Mouse (Mus musculus) neural tube, embryonic 10.5 days (tissue): ENCODE data around the gene Erp27.
"Not testable (repeated sequence)": the region's sequence is repeated elsewhere in the genome, so short reads cannot be mapped to it uniquely, and the experiment has no call there.

Experiments
- DNase-seq: peaks from one replicate; pipeline ENCODE4 v3.0.0-alpha.2; 2017; ENCODE audit warnings: low spot score; ENCODE audit errors: extremely low spot score

Erp27 gene

GRCm38 (mm10) chr6:136922080-136922479 is at the start of gene Erp27:
Gene Erp27, minus strand, starts transcription at chr6:136922180.
- no peak for DNase-seq

- DNase-seq: not testable (repeated sequence)
These were observed 46.9 kb upstream of the Erp27 start for GRCm38 (mm10) chr6:136968877-136969276.

GRCm38 (mm10) chr6:136967466-136967865 is 45.5 kb upstream of the Erp27 start:
- DNase-seq: no peak

GRCm38 (mm10) chr6:136965912-136966311 is 43.9 kb upstream of the Erp27 start:
- DNase-seq: no peak

GRCm38 (mm10) chr6:136964609-136965510 is 42.9 kb upstream of the Erp27 start:
- DNase-seq: no peak

GRCm38 (mm10) chr6:136962957-136963356 is 41.0 kb upstream of the Erp27 start:
- DNase-seq: no peak

GRCm38 (mm10) chr6:136959131-136959530 is 37.2 kb upstream of the Erp27 start:
- no peak for DNase-seq

GRCm38 (mm10) chr6:136957062-136957461 is 35.1 kb upstream of the Erp27 start:
- DNase-seq: no peak

GRCm38 (mm10) chr6:136955240-136955639 is 33.3 kb upstream of the Erp27 start:
- DNase-seq: no peak

GRCm38 (mm10) chr6:136954715-136955114 is 32.7 kb upstream of the Erp27 start:
- no peak for DNase-seq

- DNase-seq: no peak
These were observed 32.2 kb upstream of the Erp27 start for GRCm38 (mm10) chr6:136954192-136954591.

- DNase-seq: no peak
These were observed 30.9 kb upstream of the Erp27 start for GRCm38 (mm10) chr6:136952930-136953329.

- DNase-seq: no peak
These were observed 28.2 kb upstream of the Erp27 start for GRCm38 (mm10) chr6:136950171-136950570.

- DNase-seq: no peak
These were observed 25.7 kb upstream of the Erp27 start for GRCm38 (mm10) chr6:136947716-136948115.

GRCm38 (mm10) chr6:136946943-136947342 is 25.0 kb upstream of the Erp27 start:
- DNase-seq: no peak

GRCm38 (mm10) chr6:136946241-136946640 is 24.3 kb upstream of the Erp27 start:
- DNase-seq: no peak

GRCm38 (mm10) chr6:136944511-136944910 is 22.5 kb upstream of the Erp27 start:
- no peak for DNase-seq

- no peak for DNase-seq
These were observed 21.4 kb upstream of the Erp27 start for GRCm38 (mm10) chr6:136943392-136943791.

- no peak for DNase-seq
These were observed 20.3 kb upstream of the Erp27 start for GRCm38 (mm10) chr6:136942280-136942679.

GRCm38 (mm10) chr6:136941051-136942021 is 19.4 kb upstream of the Erp27 start, which contains the start of gene Arhgdib:
Gene Arhgdib, minus strand, starts transcription at chr6:136941899.
- no peak for DNase-seq

- DNase-seq: no peak
These were observed 18.4 kb upstream of the Erp27 start for GRCm38 (mm10) chr6:136940188-136940960.
